Mouse (Mus musculus): ENCODE results near the gene Bicd1.

DNA sequence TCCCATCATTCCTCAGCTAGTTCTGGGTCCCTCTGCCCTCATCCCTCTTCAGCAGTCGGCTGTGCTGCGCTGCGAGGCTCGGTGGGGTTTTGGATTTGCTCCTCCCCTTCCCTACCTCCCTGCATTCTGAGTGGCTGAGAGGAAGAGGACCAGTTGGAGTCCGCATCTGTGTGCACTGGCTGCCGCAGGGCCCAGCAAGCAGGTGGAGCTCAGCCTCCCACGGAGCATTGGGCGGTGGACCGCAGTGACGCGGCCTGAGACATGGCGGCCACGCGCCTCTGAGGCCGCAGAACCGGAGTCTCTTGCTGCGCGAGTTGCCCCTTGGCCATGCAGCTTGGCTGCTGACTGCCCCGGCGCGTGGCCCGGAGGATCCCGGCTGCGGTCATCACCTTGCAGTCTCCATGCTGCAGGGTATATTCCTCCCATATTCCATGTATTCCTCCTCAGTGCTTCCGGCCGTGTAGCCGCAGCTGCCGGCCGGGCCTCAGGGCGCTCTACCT is at the start of gene Bicd1:
- TF ChIP-seq POLR2A (IDR thresholded peaks at IDR 0.05; ENCODE audit: control insufficient read depth, extremely low read depth, insufficient read depth, low read length, poor library complexity): no peak
- TF ChIP-seq CTCF (IDR thresholded peaks at IDR 0.05; ENCODE audit: borderline replicate concordance, control insufficient read depth, extremely low read depth, insufficient read depth, low read length, poor library complexity): no peak

Data from thymus, adult 2 months (tissue).